Mouse (Mus musculus): ENCODE data around the gene Slc43a2.
"Not testable (repeated sequence)": the region's sequence is repeated elsewhere in the genome, so short reads cannot be mapped to it uniquely, and the experiment has no call there.

The Slc43a2 gene

GRCm38 (mm10) chr11:75574378-75575123 is 43.1 kb downstream of the Slc43a2 start:
- DNase-seq: no peak

GRCm38 (mm10) chr11:75575560-75576123 is 44.1 kb downstream of the Slc43a2 start:
- no peak for DNase-seq

- DNase-seq: no peak
These were observed 47.1 kb downstream of the Slc43a2 start for GRCm38 (mm10) chr11:75578609-75579008.

- DNase-seq: no peak
These were observed 50.1 kb downstream of the Slc43a2 start for GRCm38 (mm10) chr11:75581495-75582149.

- DNase-seq: no peak
These were observed 52.0 kb downstream of the Slc43a2 start for GRCm38 (mm10) chr11:75583521-75583920.

- no peak for DNase-seq
These were observed 53.6 kb downstream of the Slc43a2 start for GRCm38 (mm10) chr11:75585061-75585460.

GRCm38 (mm10) chr11:75585978-75586377 is 54.5 kb downstream of the Slc43a2 start:
- DNase-seq: no peak

GRCm38 (mm10) chr11:75586963-75587362 is 55.5 kb downstream of the Slc43a2 start:
- DNase-seq: no peak

GRCm38 (mm10) chr11:75587493-75588284 is 56.2 kb downstream of the Slc43a2 start, which contains the start of gene Pitpna:
TSS of gene Pitpna (plus strand) at chr11:75588097.
- peak; percentile 94 to 96 for DNase-seq

- DNase-seq: no peak
These were observed 56.9 kb downstream of the Slc43a2 start for GRCm38 (mm10) chr11:75588285-75588941.

GRCm38 (mm10) chr11:75592612-75593011 is 61.1 kb downstream of the Slc43a2 start:
- DNase-seq: no peak

- no peak for DNase-seq
These were observed 62.9 kb downstream of the Slc43a2 start for GRCm38 (mm10) chr11:75594431-75594830.

- peak in 1 of 2 experiments; percentile 46 for DNase-seq
These were observed 63.9 kb downstream of the Slc43a2 start for GRCm38 (mm10) chr11:75595404-75595803.

- DNase-seq: peak in 1 of 2 experiments; percentile 18
These were observed 64.3 kb downstream of the Slc43a2 start for GRCm38 (mm10) chr11:75595816-75596215.

- no peak for DNase-seq
These were observed 65.3 kb downstream of the Slc43a2 start for GRCm38 (mm10) chr11:75596726-75597255.

GRCm38 (mm10) chr11:75598004-75598403 is 66.5 kb downstream of the Slc43a2 start:
- DNase-seq: no peak

- DNase-seq: not testable (repeated sequence)
These were observed 68.3 kb downstream of the Slc43a2 start for GRCm38 (mm10) chr11:75599802-75600201.

GRCm38 (mm10) chr11:75604826-75605225 is 73.3 kb downstream of the Slc43a2 start:
- no peak for DNase-seq

GRCm38 (mm10) chr11:75605318-75605717 is 73.8 kb downstream of the Slc43a2 start:
- DNase-seq: no peak

- DNase-seq: peak; percentile 58 to 67
These were observed 77.3 kb downstream of the Slc43a2 start for GRCm38 (mm10) chr11:75608776-75609175.

GRCm38 (mm10) chr11:75610021-75610420 is 78.5 kb downstream of the Slc43a2 start:
- no peak for DNase-seq

- no peak for DNase-seq
These were observed 83.3 kb downstream of the Slc43a2 start for GRCm38 (mm10) chr11:75614769-75615168.
